Mouse (Mus musculus): ENCODE measurements around the gene D430041D05Rik.

GRCm38 (mm10) chr2:104354117-104354516 lies 56.7 kb downstream of the D430041D05Rik start:
- TF ChIP-seq TAL1 (IDR thresholded peaks at IDR 0.05; ENCODE audit: low read length) (no peak), GATA1 (IDR thresholded peaks at IDR 0.05; ENCODE audit: low read length) (no peak)

Data from erythroblast, embryonic 14.5 days (primary cell).